Mouse (Mus musculus) urinary bladder, postnatal 25 days (tissue): ENCODE measurements around the gene Cdkn1a.
"Not testable (repeated sequence)": the region's sequence is repeated elsewhere in the genome, so short reads cannot be mapped to it uniquely, and the experiment has no call there.

Experiments used
- DNase-seq: peaks from one replicate; pipeline ENCODE4 v3.0.0; 2022; ENCODE audit warnings: low spot score

The Cdkn1a gene

GRCm38 (mm10) chr17:29083586-29083985 lies 7.2 kb upstream of the Cdkn1a start:
- DNase-seq: no peak

GRCm38 (mm10) chr17:29084656-29085055 lies 6.1 kb upstream of the Cdkn1a start:
- no peak for DNase-seq

- no peak for DNase-seq
Observed at GRCm38 (mm10) chr17:29085266-29085665, 5.5 kb upstream of the Cdkn1a start.

- no peak for DNase-seq
Observed at GRCm38 (mm10) chr17:29086916-29087315, 3.9 kb upstream of the Cdkn1a start.

- DNase-seq: no peak
Observed at GRCm38 (mm10) chr17:29091348-29091944, 670 bp downstream of the Cdkn1a start.

GRCm38 (mm10) chr17:29092497-29092896 lies 1.7 kb downstream of the Cdkn1a start:
- no peak for DNase-seq

GRCm38 (mm10) chr17:29093110-29093952 lies 2.6 kb downstream of the Cdkn1a start:
- peak; percentile 89 for DNase-seq

- DNase-seq: no peak
Observed at GRCm38 (mm10) chr17:29093961-29094309, 3.2 kb downstream of the Cdkn1a start.

GRCm38 (mm10) chr17:29094310-29095181 lies 3.8 kb downstream of the Cdkn1a start:
- peak; percentile 65 for DNase-seq

- DNase-seq: peak; percentile 99
Observed at GRCm38 (mm10) chr17:29095201-29095733, 4.5 kb downstream of the Cdkn1a start.

GRCm38 (mm10) chr17:29096245-29096644 lies 5.5 kb downstream of the Cdkn1a start:
- DNase-seq: peak; percentile 3

- DNase-seq: peak; percentile 18
Observed at GRCm38 (mm10) chr17:29096851-29097561, 6.2 kb downstream of the Cdkn1a start.

- peak; percentile 2 for DNase-seq
Observed at GRCm38 (mm10) chr17:29098291-29098690, 7.5 kb downstream of the Cdkn1a start.

GRCm38 (mm10) chr17:29099076-29099475 lies 8.3 kb downstream of the Cdkn1a start:
- DNase-seq: no peak

GRCm38 (mm10) chr17:29100627-29101026 lies 9.9 kb downstream of the Cdkn1a start:
- DNase-seq: no peak

GRCm38 (mm10) chr17:29110356-29110755 lies 19.6 kb downstream of the Cdkn1a start:
- DNase-seq: not testable (repeated sequence)

GRCm38 (mm10) chr17:29111332-29111731 lies 20.6 kb downstream of the Cdkn1a start:
- DNase-seq: no peak

- no peak for DNase-seq
Observed at GRCm38 (mm10) chr17:29113591-29114352, 23.0 kb downstream of the Cdkn1a start, which contains the start of gene Rab44. Gene Rab44, plus strand, starts transcription at chr17:29114145.

- no peak for DNase-seq
Observed at GRCm38 (mm10) chr17:29116023-29116422, 25.2 kb downstream of the Cdkn1a start.

- DNase-seq: no peak
Observed at GRCm38 (mm10) chr17:29117006-29117648, 26.4 kb downstream of the Cdkn1a start.
